Mouse (Mus musculus): ENCODE results near the gene Gm21972. TPM values are rescaled to one million over a fixed set of nuclear protein-coding genes. Genes with fewer than 3 reads are reported as not detected.

The Gm21972 gene
- polyA plus RNA-seq, 1 experiment = 1.0 TPM

- Histone ChIP-seq H3ac (ENCODE audit: control insufficient read depth, insufficient read length) (no peak overlapping the region), H3K27me3 (ENCODE audit: control insufficient read depth, insufficient read depth, insufficient read length) (no peaks in the 10 kb centered on the region), H3K36me3 (ENCODE audit: control insufficient read depth, insufficient read depth) (peaks cover 15% of the 10 kb centered on the region), H3K4me2 (ENCODE audit: low read depth) (no peak overlapping the region), H3K79me2 (ENCODE audit: control insufficient read depth, insufficient read depth) (no peaks in the 10 kb centered on the region), H3K4me3 (no peak overlapping the region)
- TF ChIP-seq POLR2A (IDR thresholded peaks at IDR 0.05; ENCODE audit: insufficient read length, low read depth) (no peak), MYOG (IDR thresholded peaks at IDR 0.05; ENCODE audit: control insufficient read depth in 1 of 3, insufficient read depth in 1 of 3, insufficient read length in 2 of 3, low read depth in 2 of 3) (no peak), USF1 (IDR thresholded peaks at IDR 0.05; ENCODE audit: low read depth) (no peak), CEBPB (IDR thresholded peaks at IDR 0.05; ENCODE audit: insufficient read depth, poor library complexity, severe bottlenecking) (no peak), E2F4 (IDR thresholded peaks at IDR 0.05; ENCODE audit: insufficient read depth) (no peak), POLR2AphosphoS2 (IDR thresholded peaks at IDR 0.05; ENCODE audit: insufficient read length, low read depth) (no peak), MYOD1 (IDR thresholded peaks at IDR 0.05; ENCODE audit: control insufficient read depth in 1 of 3, insufficient read length in 2 of 3, low read depth in 2 of 3) (no peak), TCF12 (IDR thresholded peaks at IDR 0.05; ENCODE audit: insufficient read depth, poor library complexity, severe bottlenecking) (no peak), MAX (IDR thresholded peaks at IDR 0.05; ENCODE audit: low read depth) (no peak), REST (IDR thresholded peaks at IDR 0.05; ENCODE audit: insufficient read depth, insufficient read length) (no peak), TCF3 (IDR thresholded peaks at IDR 0.05; ENCODE audit: insufficient read length, low read depth) (no peak), SRF (IDR thresholded peaks at IDR 0.05; ENCODE audit: control insufficient read depth, insufficient read length, low read depth) (no peak)
Observed at GRCm38 (mm10) chr1:86201312-86201711, 67.9 kb downstream of the Gm21972 start.

DNA sequence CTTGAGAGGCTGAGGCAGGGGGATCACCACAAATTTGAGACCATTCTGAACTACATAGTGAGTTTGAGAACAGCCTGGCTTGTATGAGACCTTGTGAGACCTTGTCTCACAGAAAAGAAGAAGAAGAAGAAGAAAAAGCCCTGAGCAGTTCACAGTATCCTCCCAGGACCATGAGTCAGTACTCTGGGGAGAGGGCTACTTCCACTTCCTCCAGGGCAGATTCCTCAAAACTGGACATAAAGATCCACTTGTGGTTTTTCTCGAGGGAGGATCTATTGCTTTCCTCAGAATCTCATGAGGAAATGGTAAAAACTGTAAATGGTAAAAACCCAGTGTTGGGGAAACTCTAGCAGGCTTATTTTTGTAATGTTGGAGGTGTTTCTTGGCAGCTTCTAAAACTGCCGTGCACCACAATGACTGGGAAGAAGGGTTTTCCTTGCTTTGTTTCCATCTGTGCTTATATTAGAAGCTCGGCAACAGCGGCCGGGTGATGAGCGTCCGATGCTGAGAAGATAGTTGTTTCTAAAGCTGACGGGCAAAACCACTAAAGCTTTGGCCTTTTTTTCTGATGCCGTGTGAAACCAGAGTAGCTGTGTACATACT is 69.3 kb downstream of the Gm21972 start:
- Histone ChIP-seq H3K79me2 (ENCODE audit: control insufficient read depth, insufficient read depth) (no peaks in the 10 kb centered on the region), H3K27me3 (ENCODE audit: control insufficient read depth, insufficient read depth, insufficient read length) (no peaks in the 10 kb centered on the region), H3K4me3 (no peak overlapping the region), H3K36me3 (ENCODE audit: control insufficient read depth, insufficient read depth) (peaks cover 15% of the 10 kb centered on the region), H3K4me2 (ENCODE audit: low read depth) (no peak overlapping the region), H3ac (ENCODE audit: control insufficient read depth, insufficient read length) (no peak overlapping the region)
- TF ChIP-seq POLR2AphosphoS2 (IDR thresholded peaks at IDR 0.05; ENCODE audit: insufficient read length, low read depth) (no peak), MYOD1 (IDR thresholded peaks at IDR 0.05; ENCODE audit: control insufficient read depth in 1 of 3, insufficient read length in 2 of 3, low read depth in 2 of 3) (no peak), SRF (IDR thresholded peaks at IDR 0.05; ENCODE audit: control insufficient read depth, insufficient read length, low read depth) (no peak), MYOG (IDR thresholded peaks at IDR 0.05; ENCODE audit: control insufficient read depth in 1 of 3, insufficient read depth in 1 of 3, insufficient read length in 2 of 3, low read depth in 2 of 3) (no peak), CEBPB (IDR thresholded peaks at IDR 0.05; ENCODE audit: insufficient read depth, poor library complexity, severe bottlenecking) (no peak), POLR2A (IDR thresholded peaks at IDR 0.05; ENCODE audit: insufficient read length, low read depth) (no peak), REST (IDR thresholded peaks at IDR 0.05; ENCODE audit: insufficient read depth, insufficient read length) (no peak), MAX (IDR thresholded peaks at IDR 0.05; ENCODE audit: low read depth) (no peak), TCF12 (IDR thresholded peaks at IDR 0.05; ENCODE audit: insufficient read depth, poor library complexity, severe bottlenecking) (no peak), E2F4 (IDR thresholded peaks at IDR 0.05; ENCODE audit: insufficient read depth) (no peak), TCF3 (IDR thresholded peaks at IDR 0.05; ENCODE audit: insufficient read length, low read depth) (no peak), USF1 (IDR thresholded peaks at IDR 0.05; ENCODE audit: low read depth) (no peak)

- Histone ChIP-seq H3K79me2 (ENCODE audit: control insufficient read depth, insufficient read depth) (no peaks in the 10 kb centered on the region), H3K36me3 (ENCODE audit: control insufficient read depth, insufficient read depth) (no peaks in the 10 kb centered on the region), H3K4me2 (ENCODE audit: low read depth) (no peak overlapping the region), H3K27me3 (ENCODE audit: control insufficient read depth, insufficient read depth, insufficient read length) (no peaks in the 10 kb centered on the region), H3K4me3 (no peak overlapping the region), H3ac (ENCODE audit: control insufficient read depth, insufficient read length) (no peak overlapping the region)
- TF ChIP-seq USF1 (IDR thresholded peaks at IDR 0.05; ENCODE audit: low read depth) = no peak
- no peak for TF ChIP-seq REST (IDR thresholded peaks at IDR 0.05; ENCODE audit: insufficient read depth, insufficient read length)
- TF ChIP-seq CEBPB (IDR thresholded peaks at IDR 0.05; ENCODE audit: insufficient read depth, poor library complexity, severe bottlenecking) = no peak
- TF ChIP-seq MYOG (IDR thresholded peaks at IDR 0.05; ENCODE audit: control insufficient read depth in 1 of 3, insufficient read depth in 1 of 3, insufficient read length in 2 of 3, low read depth in 2 of 3) = no peak
- TF ChIP-seq E2F4 (IDR thresholded peaks at IDR 0.05; ENCODE audit: insufficient read depth) = no peak
- no peak for TF ChIP-seq POLR2A (IDR thresholded peaks at IDR 0.05; ENCODE audit: insufficient read length, low read depth)
Observed at GRCm38 (mm10) chr1:86210676-86211075, 77.2 kb downstream of the Gm21972 start.

DNA sequence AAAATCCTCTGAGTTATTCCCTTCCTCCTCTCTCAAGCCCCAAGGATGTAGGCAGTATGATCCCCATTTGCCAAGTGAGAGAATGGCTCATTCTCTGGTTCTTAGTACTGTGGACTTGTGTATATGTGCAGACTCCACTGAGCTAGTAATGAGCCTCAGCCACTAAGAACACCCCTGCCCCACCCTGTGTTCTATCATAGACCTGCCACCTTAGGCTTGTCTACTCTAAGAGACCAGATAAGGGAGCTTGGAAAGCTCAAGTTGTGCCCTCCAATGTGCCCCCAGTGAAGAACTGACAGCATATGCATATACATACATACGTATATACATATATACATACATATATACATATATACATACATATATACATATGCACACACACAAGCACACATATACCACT is 78.1 kb downstream of the Gm21972 start:
- H3K36me3 ChIP-seq (ENCODE audit: control insufficient read depth, insufficient read depth) = no peaks in the 10 kb centered on the region
- H3ac ChIP-seq (ENCODE audit: control insufficient read depth, insufficient read length) = no peak overlapping the region
- H3K79me2 ChIP-seq (ENCODE audit: control insufficient read depth, insufficient read depth) = no peaks in the 10 kb centered on the region
- TF ChIP-seq POLR2AphosphoS2 (IDR thresholded peaks at IDR 0.05; ENCODE audit: insufficient read length, low read depth) (no peak), MYOG (IDR thresholded peaks at IDR 0.05; ENCODE audit: control insufficient read depth in 1 of 3, insufficient read depth in 1 of 3, insufficient read length in 2 of 3, low read depth in 2 of 3) (no peak), POLR2A (IDR thresholded peaks at IDR 0.05; ENCODE audit: insufficient read length, low read depth) (no peak), MAX (IDR thresholded peaks at IDR 0.05; ENCODE audit: low read depth) (no peak), E2F4 (IDR thresholded peaks at IDR 0.05; ENCODE audit: insufficient read depth) (no peak), REST (IDR thresholded peaks at IDR 0.05; ENCODE audit: insufficient read depth, insufficient read length) (no peak), TCF12 (IDR thresholded peaks at IDR 0.05; ENCODE audit: insufficient read depth, poor library complexity, severe bottlenecking) (no peak), MYOD1 (IDR thresholded peaks at IDR 0.05; ENCODE audit: control insufficient read depth in 1 of 3, insufficient read length in 2 of 3, low read depth in 2 of 3) (no peak), SRF (IDR thresholded peaks at IDR 0.05; ENCODE audit: control insufficient read depth, insufficient read length, low read depth) (no peak), CEBPB (IDR thresholded peaks at IDR 0.05; ENCODE audit: insufficient read depth, poor library complexity, severe bottlenecking) (no peak), USF1 (IDR thresholded peaks at IDR 0.05; ENCODE audit: low read depth) (no peak), TCF3 (IDR thresholded peaks at IDR 0.05; ENCODE audit: insufficient read length, low read depth) (no peak)
- H3K4me3 ChIP-seq = no peak overlapping the region
- H3K27me3 ChIP-seq (ENCODE audit: control insufficient read depth, insufficient read depth, insufficient read length) = no peaks in the 10 kb centered on the region
- no peak overlapping the region for H3K4me2 ChIP-seq (ENCODE audit: low read depth)

Other genes with a start within 250 kb of the Gm21972 start
- gene Itm2c, start 239.4 kb upstream of the Gm21972 start, polyA plus RNA-seq (2012; fragmentation: generic; extraction: Trizol) = 86.6 TPM
- gene 4933407L21Rik, start 205.2 kb upstream of the Gm21972 start, polyA plus RNA-seq (2012; fragmentation: generic; extraction: Trizol) = not detected
- not detected for gene Gpr55, start 172.6 kb upstream of the Gm21972 start, polyA plus RNA-seq (2012; fragmentation: generic; extraction: Trizol)
- gene Spata3, start 116.8 kb upstream of the Gm21972 start, polyA plus RNA-seq (2012; fragmentation: generic; extraction: Trizol) = not detected
- gene 2810459M11Rik, start 87.8 kb upstream of the Gm21972 start, polyA plus RNA-seq (2012; fragmentation: generic; extraction: Trizol) = not detected
- 97.2 TPM for gene Psmd1, start 69.2 kb upstream of the Gm21972 start, polyA plus RNA-seq (2012; fragmentation: generic; extraction: Trizol)
- gene Htr2b, start 21.7 kb upstream of the Gm21972 start, polyA plus RNA-seq (2012; fragmentation: generic; extraction: Trizol) = 2.3 TPM
- 6.4 TPM for gene Armc9, start 21.1 kb downstream of the Gm21972 start, polyA plus RNA-seq (2012; fragmentation: generic; extraction: Trizol)
- gene B3gnt7, start 169.2 kb downstream of the Gm21972 start, polyA plus RNA-seq (2012; fragmentation: generic; extraction: Trizol) = not detected
- 131 TPM for gene Ncl, start 225.8 kb downstream of the Gm21972 start, polyA plus RNA-seq (2012; fragmentation: generic; extraction: Trizol)